Mouse (Mus musculus) neutrophil, adult 5-6 weeks (primary cell): ENCODE measurements around the gene Psme2. TPM values are rescaled to one million over a fixed set of nuclear protein-coding genes. Genes with fewer than 3 reads are reported as not detected.

ENCODE experiments used
- ATAC-seq: fragments of 151-379, 151-347 bp; 2 replicates; pipeline ENCODE4 v1.8.0; 2017; ENCODE audit warnings: mild to moderate bottlenecking, moderate TSS enrichment; ENCODE audit not compliant: insufficient number of reproducible peaks, poor library complexity, low FRiP score, severe bottlenecking; ENCODE audit errors: extremely low read depth
- total RNA-seq: library from RNA; stranded (forward); fragments of 200-1000 nt; gene quantifications from 2 replicates; pipeline ENCODE4 v1.2.3, GENCODE M21; 2017

Psme2 gene
- 164 and 175 TPM in 2 replicates for total RNA-seq

GRCm38 (mm10) chr14:55590748-55591330 lies at the start of gene Psme2:
Gene Psme2 (minus strand): TSS chr14:55591113.
- ATAC-seq: peak; percentile 86

- ATAC-seq: no peak
These were observed 46.9 kb upstream of the Psme2 start, which contains the start of gene Gm49378 for GRCm38 (mm10) chr14:55637795-55638194. Gene Gm49378 (minus strand): TSS chr14:55637895.

GRCm38 (mm10) chr14:55635523-55636007 lies 44.7 kb upstream of the Psme2 start, which contains the start of gene Ipo4:
Gene Ipo4 (minus strand): TSS chr14:55635957.
- ATAC-seq: peak; percentile 88

- no peak for ATAC-seq
These were observed 44.1 kb upstream of the Psme2 start for GRCm38 (mm10) chr14:55634874-55635522.

GRCm38 (mm10) chr14:55629312-55629711 lies 38.4 kb upstream of the Psme2 start:
- ATAC-seq: peak; percentile 70

GRCm38 (mm10) chr14:55628077-55628827 lies 37.3 kb upstream of the Psme2 start:
- ATAC-seq: no peak

- no peak for ATAC-seq
These were observed 27.7 kb upstream of the Psme2 start for GRCm38 (mm10) chr14:55618486-55619195.

- ATAC-seq: peak; percentile 40; the same call in 1 of the 2 replicates
These were observed 26.9 kb upstream of the Psme2 start, which contains the start of gene Rec8 for GRCm38 (mm10) chr14:55617822-55618221. Gene Rec8 (plus strand): TSS chr14:55618037.

- no peak for ATAC-seq
These were observed 25.9 kb upstream of the Psme2 start for GRCm38 (mm10) chr14:55616844-55617243.

GRCm38 (mm10) chr14:55615876-55616275 lies 25.0 kb upstream of the Psme2 start:
- ATAC-seq: no peak

GRCm38 (mm10) chr14:55614565-55615178 lies 23.8 kb upstream of the Psme2 start:
- no peak for ATAC-seq

GRCm38 (mm10) chr14:55613346-55613745 lies 22.4 kb upstream of the Psme2 start:
- no peak for ATAC-seq

GRCm38 (mm10) chr14:55608339-55608738 lies 17.4 kb upstream of the Psme2 start:
- no peak for ATAC-seq

- ATAC-seq: no peak
These were observed 15.0 kb upstream of the Psme2 start for GRCm38 (mm10) chr14:55605743-55606459.

GRCm38 (mm10) chr14:55604823-55605222 lies 13.9 kb upstream of the Psme2 start:
- ATAC-seq: no peak

- peak; percentile 90 for ATAC-seq
These were observed 13.0 kb upstream of the Psme2 start for GRCm38 (mm10) chr14:55603633-55604576.

GRCm38 (mm10) chr14:55603271-55603632 lies 12.3 kb upstream of the Psme2 start, which contains the start of gene Irf9:
Gene Irf9 (plus strand): TSS chr14:55603571.
- ATAC-seq: no peak
